Mouse (Mus musculus) liver, adult 2 months (tissue): ENCODE measurements around the gene Ift88. TPM values are rescaled to one million over a fixed set of nuclear protein-coding genes. Genes with fewer than 3 reads are reported as not detected.
A peak's percentile ranks its signal among the peaks of the same experiment; 100 is the strongest.

Experiments
- DNase-seq: peaks from one replicate; pipeline ENCODE4 v3.0.0-alpha.2; 2011; ENCODE audit warnings: low read depth, low spot score; ENCODE audit errors: extremely low read depth
- H3K27ac ChIP-seq: fragments of 200-500 bp; replicated peaks from 2 replicates; pipeline ENCODE4 v1.5.1; 2012; ENCODE audit warnings: low read depth, mild to moderate bottlenecking, control low read depth, inconsistent platforms, low read length; ENCODE audit not compliant: insufficient read depth
- H3K27me3 ChIP-seq: fragments of 200-500 bp; 2 replicates; pipeline ENCODE4 v1.6.1; 2012; ENCODE audit warnings: mild to moderate bottlenecking, moderate library complexity, low read length, inconsistent platforms; ENCODE audit not compliant: control insufficient read depth, insufficient read depth
- H3K36me3 ChIP-seq: fragments of 200-500 bp; 2 replicates; pipeline ENCODE4 v1.6.1; 2012; ENCODE audit warnings: low read length, inconsistent platforms; ENCODE audit not compliant: control insufficient read depth, insufficient read depth
- H3K4me1 ChIP-seq: fragments of 200-500 bp; 2 replicates; pipeline ENCODE4 v1.6.1; 2011; ENCODE audit warnings: low read length; ENCODE audit not compliant: control insufficient read depth, insufficient read depth
- H3K4me3 ChIP-seq: fragments of 200-500 bp; 2 replicates; pipeline ENCODE4 v1.5.1; 2011; ENCODE audit warnings: low read depth, mild to moderate bottlenecking, control low read depth, low read length, moderate library complexity; ENCODE audit not compliant: insufficient read depth
- H3K79me2 ChIP-seq: fragments of 200-500 bp; 2 replicates; pipeline ENCODE4 v1.6.1; 2012; ENCODE audit warnings: inconsistent platforms, mild to moderate bottlenecking, low read length, moderate library complexity; ENCODE audit not compliant: control insufficient read depth, insufficient read depth
- H3K9ac ChIP-seq: fragments of 200-500 bp; 2 replicates; pipeline ENCODE4 v1.6.1; 2012; ENCODE audit warnings: low read depth, mild to moderate bottlenecking, control low read depth, inconsistent platforms, low read length
- CTCF ChIP-seq: fragments of 200-500 bp; IDR thresholded peaks from 2 replicates; pipeline ENCODE4 v1.5.1; 2011; ENCODE audit warnings: low read depth, low read length, control low read depth
- POLR2A ChIP-seq: fragments of 200-500 bp; IDR thresholded peaks from 2 replicates; pipeline ENCODE4 v1.6.1; 2011; ENCODE audit warnings: low read length, control low read depth; ENCODE audit not compliant: insufficient read depth; ENCODE audit errors: extremely low read depth
- WGBS: fragments of 180-500 bp; shearing (Covaris S2); methylation state at CpG from one replicate; pipeline ENCODE4 v1.1.7; 2018; 5-methylcytosine and 5-hydroxymethylcytosine counted together
- polyA plus RNA-seq: library from polyadenylated mRNA; depleted of rRNA; stranded (reverse); fragments of >200 nt; gene quantifications from 2 replicates; pipeline ENCODE4 v1.2.3, GENCODE M21; 2012
- total RNA-seq: library from RNA; depleted of rRNA; stranded (reverse); fragments of >200 nt; gene quantifications from 2 replicates; pipeline ENCODE4 v1.2.3, GENCODE M21; 2014

The Ift88 gene
- total and polyA plus RNA-seq, 2 experiments, result 2.5 to 6.0 TPM

- Histone ChIP-seq H3K79me2 (no peaks in the 10 kb centered on the region), H3K27me3 (peaks cover 9% of the 10 kb centered on the region), H3K4me3 (peak within 1 kb of the TSS; percentile 67), H3K27ac (no peak within 1 kb of the TSS), H3K4me1 (peaks cover 7% of the 10 kb centered on the region), H3K9ac (peak within 1 kb of the TSS; percentile 56), H3K36me3 (no peaks in the 10 kb centered on the region)
- no peak for DNase-seq
- TF ChIP-seq CTCF (no peak), POLR2A (no peak)
- 5% methylated on average over 103 of the region's 104 CpGs for WGBS
These were observed 101.0 kb downstream of the Ift88 start, which contains the start of gene Il17d for GRCm38 (mm10) chr14:57524671-57525387. Gene Il17d (plus strand): TSS chr14:57524777.

GRCm38 (mm10) chr14:57525388-57526049, 101.7 kb downstream of the Ift88 start:
- WGBS, result 4% methylated on average over 59 of the region's 60 CpGs
- H3K36me3 ChIP-seq, result no peaks in the 10 kb centered on the region
- no peak for DNase-seq
- peaks cover 7% of the 10 kb centered on the region for H3K4me1 ChIP-seq
- no peaks in the 10 kb centered on the region for H3K79me2 ChIP-seq
- H3K4me3 ChIP-seq, result peak overlapping the region; percentile 62
- no peak for TF ChIP-seq CTCF
- no peak for TF ChIP-seq POLR2A
- no peak overlapping the region for H3K27ac ChIP-seq
- no peak overlapping the region; the same call in 1 of the 2 replicates for H3K9ac ChIP-seq
- H3K27me3 ChIP-seq, result peaks cover 9% of the 10 kb centered on the region

- no peak overlapping the region for H3K27ac ChIP-seq
- DNase-seq, result no peak
- H3K36me3 ChIP-seq, result no peaks in the 10 kb centered on the region
- no peak overlapping the region for H3K9ac ChIP-seq
- peaks cover 9% of the 10 kb centered on the region for H3K27me3 ChIP-seq
- peaks cover 7% of the 10 kb centered on the region for H3K4me1 ChIP-seq
- H3K4me3 ChIP-seq, result no peak overlapping the region
- TF ChIP-seq CTCF, result no peak
- no peak for TF ChIP-seq POLR2A
- WGBS, result 74% methylated on average over 10 of the region's 10 CpGs
- no peaks in the 10 kb centered on the region for H3K79me2 ChIP-seq
These were observed 102.3 kb downstream of the Ift88 start for GRCm38 (mm10) chr14:57526050-57526623.

GRCm38 (mm10) chr14:57527122-57527521, 103.3 kb downstream of the Ift88 start:
- WGBS, result 57% methylated on average over 7 of the region's 7 CpGs
- Histone ChIP-seq H3K79me2 (no peaks in the 10 kb centered on the region), H3K27me3 (peaks cover 9% of the 10 kb centered on the region), H3K27ac (no peak overlapping the region), H3K4me1 (peaks cover 7% of the 10 kb centered on the region), H3K36me3 (no peaks in the 10 kb centered on the region), H3K4me3 (no peak overlapping the region), H3K9ac (no peak overlapping the region)
- no peak for DNase-seq
- TF ChIP-seq CTCF (no peak), POLR2A (no peak)

GRCm38 (mm10) chr14:57527598-57527997, 103.7 kb downstream of the Ift88 start:
- no peaks in the 10 kb centered on the region for H3K36me3 ChIP-seq
- no peak for TF ChIP-seq POLR2A
- TF ChIP-seq CTCF, result no peak
- WGBS, result 50% methylated on average over 2 of the region's 2 CpGs
- no peak overlapping the region for H3K4me3 ChIP-seq
- peaks cover 7% of the 10 kb centered on the region for H3K4me1 ChIP-seq
- H3K27ac ChIP-seq, result no peak overlapping the region
- no peak overlapping the region for H3K9ac ChIP-seq
- no peaks in the 10 kb centered on the region for H3K79me2 ChIP-seq
- peaks cover 9% of the 10 kb centered on the region for H3K27me3 ChIP-seq
- DNase-seq, result no peak
